Mouse (Mus musculus) kidney, postnatal 25 days (tissue): ENCODE measurements around the gene Prrg3.
"Not testable (repeated sequence)": the region's sequence is repeated elsewhere in the genome, so short reads cannot be mapped to it uniquely, and the experiment has no call there.

ENCODE experiments used
- DNase-seq, 2 experiments: peaks; one replicate each; pipeline ENCODE4 v3.0.0; 2021; ENCODE audit warnings: mixed read lengths in 2 of 2

Prrg3 gene

GRCm38 (mm10) chrX:71962073-71963051, at the start of gene Prrg3:
Gene Prrg3, plus strand, starts transcription at chrX:71962624.
- peak; percentile 1 to 44 for DNase-seq

GRCm38 (mm10) chrX:71946631-71947030, 15.8 kb upstream of the Prrg3 start:
- DNase-seq = peak in 1 of 2 experiments; percentile 48

- DNase-seq = no peak
These were observed 4.1 kb upstream of the Prrg3 start for GRCm38 (mm10) chrX:71958366-71958765.

- DNase-seq = no peak
These were observed 970 bp downstream of the Prrg3 start for GRCm38 (mm10) chrX:71963275-71963912.

- no peak for DNase-seq
These were observed 5.8 kb downstream of the Prrg3 start for GRCm38 (mm10) chrX:71968216-71968615.

- no peak for DNase-seq
These were observed 6.4 kb downstream of the Prrg3 start for GRCm38 (mm10) chrX:71968816-71969215.

GRCm38 (mm10) chrX:71971325-71971724, 8.9 kb downstream of the Prrg3 start:
- no peak for DNase-seq

- DNase-seq = no peak
These were observed 10.3 kb downstream of the Prrg3 start, which contains the start of gene Fate1 for GRCm38 (mm10) chrX:71972686-71973085. Gene Fate1, plus strand, starts transcription at chrX:71972986.

- not testable (repeated sequence) for DNase-seq
These were observed 15.3 kb downstream of the Prrg3 start for GRCm38 (mm10) chrX:71977681-71978080.

GRCm38 (mm10) chrX:71980443-71980842, 18.0 kb downstream of the Prrg3 start:
- no peak for DNase-seq

- no peak for DNase-seq
These were observed 18.9 kb downstream of the Prrg3 start for GRCm38 (mm10) chrX:71981322-71981721.

GRCm38 (mm10) chrX:71983205-71983604, 20.8 kb downstream of the Prrg3 start:
- no peak for DNase-seq

GRCm38 (mm10) chrX:71983775-71984174, 21.4 kb downstream of the Prrg3 start:
- DNase-seq = peak in 1 of 2 experiments; percentile 9

- DNase-seq = no peak
These were observed 29.1 kb downstream of the Prrg3 start, which contains the start of gene Cnga2 for GRCm38 (mm10) chrX:71991549-71991948. Gene Cnga2, plus strand, starts transcription at chrX:71991849.

- no peak for DNase-seq
These were observed 33.5 kb downstream of the Prrg3 start for GRCm38 (mm10) chrX:71995972-71996371.

GRCm38 (mm10) chrX:72009930-72010329, 47.5 kb downstream of the Prrg3 start:
- DNase-seq = no peak

GRCm38 (mm10) chrX:72012236-72012635, 49.8 kb downstream of the Prrg3 start:
- DNase-seq = peak; percentile 4 to 44

- DNase-seq = peak in 1 of 2 experiments; percentile 41
These were observed 50.4 kb downstream of the Prrg3 start for GRCm38 (mm10) chrX:72012804-72013203.

GRCm38 (mm10) chrX:72022241-72022640, 59.8 kb downstream of the Prrg3 start:
- DNase-seq = no peak
